Mouse (Mus musculus): ENCODE data around the gene Impdh1. TPM values are rescaled to one million over a fixed set of nuclear protein-coding genes. Genes with fewer than 3 reads are reported as not detected.
"Not testable (repeated sequence)": the region's sequence is repeated elsewhere in the genome, so short reads cannot be mapped to it uniquely, and the experiment has no call there.

The Impdh1 gene
- total RNA-seq, 1 experiment from 2014 or later, result 70.0 TPM

- 0 out of 4 replicates have a peak, but pooled peaks of 1 of the 2 experiments have one; percentile 5 for ATAC-seq (replicated peaks in 1 of 2; ENCODE audit: insufficient read depth in 1 of 2, low FRiP score in 2 of 2, low TSS enrichment in 1 of 2, low read depth in 1 of 2, poor library complexity in 2 of 2, severe bottlenecking in 2 of 2)
These were observed 46.5 kb downstream of the Impdh1 start for GRCm38 (mm10) chr6:29169675-29170062.

DNA sequence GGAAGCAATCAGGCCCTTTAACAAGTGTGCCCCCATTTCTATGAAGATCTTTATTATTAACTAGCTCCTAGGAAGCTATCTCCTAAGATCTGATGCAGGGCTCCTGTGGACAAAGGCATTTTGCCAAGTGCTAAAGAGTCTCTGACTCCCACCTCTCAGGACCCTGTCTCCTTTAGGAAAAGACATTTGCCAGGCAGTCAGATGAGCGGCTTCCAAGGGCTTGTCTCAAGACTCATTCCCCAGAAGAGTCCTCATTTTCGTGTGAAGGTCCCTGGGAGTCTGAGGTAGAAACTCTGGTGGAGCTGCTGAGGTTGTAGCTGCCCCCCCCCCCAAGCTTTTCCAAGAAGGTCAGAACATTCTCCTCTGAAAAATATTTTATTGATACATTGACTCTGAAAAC is 47.3 kb downstream of the Impdh1 start:
- ATAC-seq (replicated peaks in 1 of 2; ENCODE audit: insufficient read depth in 1 of 2, low FRiP score in 2 of 2, low TSS enrichment in 1 of 2, low read depth in 1 of 2, poor library complexity in 2 of 2, severe bottlenecking in 2 of 2), result no peak

GRCm38 (mm10) chr6:29166196-29166595 is 50.0 kb downstream of the Impdh1 start:
- peak; percentile 24 to 42; a peak in 3 of 4 replicates for ATAC-seq (replicated peaks in 1 of 2; ENCODE audit: insufficient read depth in 1 of 2, low FRiP score in 2 of 2, low TSS enrichment in 1 of 2, low read depth in 1 of 2, poor library complexity in 2 of 2, severe bottlenecking in 2 of 2)

DNA sequence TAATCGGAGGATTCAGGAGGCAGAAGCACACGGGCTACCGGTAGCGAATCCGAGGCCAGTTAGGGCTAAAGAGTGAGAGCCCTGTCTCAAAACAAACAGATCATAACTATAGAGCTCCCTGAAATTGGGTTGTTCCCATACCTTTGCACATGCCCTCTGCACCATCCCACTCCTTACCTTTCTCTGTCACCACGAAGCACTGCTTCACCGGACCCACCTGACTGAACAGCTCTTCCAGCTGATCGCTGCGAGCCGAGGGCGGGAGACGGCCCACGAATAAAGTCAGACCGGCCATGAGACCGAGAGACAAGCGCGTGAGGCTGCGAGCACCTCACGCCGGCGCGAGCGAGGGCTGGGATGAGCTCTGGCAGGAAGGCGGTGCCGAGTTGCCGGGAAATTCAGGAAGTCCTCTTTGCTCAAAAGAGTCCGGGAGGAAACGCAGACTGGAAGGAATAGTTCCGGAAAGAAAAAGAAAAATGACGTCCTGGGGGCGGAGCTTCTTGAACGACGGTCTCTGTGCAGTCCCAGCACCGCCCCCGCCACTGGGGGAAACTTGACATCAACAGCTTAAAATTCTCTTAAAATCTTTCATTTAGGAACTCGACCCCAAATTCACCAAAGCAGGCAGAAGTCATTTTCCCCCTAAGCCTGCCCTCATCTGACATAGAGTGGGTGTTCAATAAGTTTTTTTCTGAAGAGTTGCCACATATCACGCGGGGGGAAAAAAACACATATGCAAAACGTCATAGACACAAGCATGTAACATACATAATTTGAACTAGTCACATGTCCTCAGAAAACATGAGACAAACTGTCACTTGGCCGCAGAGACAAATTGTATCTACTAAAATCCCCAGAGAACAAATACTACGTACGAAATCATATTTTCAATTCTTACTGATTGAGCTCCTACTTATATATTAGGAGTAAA is 51.6 kb downstream of the Impdh1 start, which contains the start of gene Rbm28:
Rbm28 (minus strand) TSS at position 693 of the 931 bp plus-strand sequence.
- peak; percentile 77 to 85 for ATAC-seq (replicated peaks in 1 of 2; ENCODE audit: insufficient read depth in 1 of 2, low FRiP score in 2 of 2, low TSS enrichment in 1 of 2, low read depth in 1 of 2, poor library complexity in 2 of 2, severe bottlenecking in 2 of 2)

DNA sequence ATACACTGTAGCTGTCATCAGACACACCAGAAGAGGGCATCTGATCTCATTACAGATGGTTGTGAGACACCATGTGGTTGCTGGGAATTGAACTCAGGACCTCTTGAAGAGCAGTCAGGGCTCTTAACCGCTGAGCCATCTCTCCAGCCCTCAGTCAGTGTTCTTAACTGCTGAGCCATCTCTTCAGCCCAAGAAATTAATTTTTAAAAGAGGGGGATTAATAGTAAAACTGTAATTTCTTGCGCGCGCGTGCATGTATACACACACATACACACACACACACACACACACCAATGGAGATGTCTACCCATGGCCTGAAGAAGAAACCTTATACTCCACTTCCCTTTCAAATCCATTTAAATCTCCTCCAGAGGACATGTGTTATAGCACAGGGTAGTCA is 54.9 kb downstream of the Impdh1 start:
- ATAC-seq (replicated peaks in 1 of 2; ENCODE audit: insufficient read depth in 1 of 2, low FRiP score in 2 of 2, low TSS enrichment in 1 of 2, low read depth in 1 of 2, poor library complexity in 2 of 2, severe bottlenecking in 2 of 2), result not testable (repeated sequence)

DNA sequence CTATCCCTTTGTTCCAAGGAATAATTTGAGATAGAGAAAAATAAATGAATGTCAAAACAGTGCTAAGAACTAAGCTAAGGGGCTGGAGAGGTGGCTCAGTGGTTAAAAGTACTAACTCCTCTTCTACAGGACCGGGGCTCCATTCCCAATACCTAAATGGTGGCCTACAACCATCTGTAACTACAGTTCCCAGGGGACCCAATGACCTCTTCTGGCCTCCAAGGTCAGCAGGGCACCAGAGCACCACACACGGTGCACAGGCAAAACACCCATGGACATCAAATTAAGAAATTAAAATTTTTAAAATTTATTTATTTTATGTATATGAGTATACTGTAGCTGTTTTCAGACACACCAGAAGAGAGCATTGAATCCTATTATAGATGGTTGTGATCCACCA is 55.4 kb downstream of the Impdh1 start:
- no peak for ATAC-seq (replicated peaks in 1 of 2; ENCODE audit: insufficient read depth in 1 of 2, low FRiP score in 2 of 2, low TSS enrichment in 1 of 2, low read depth in 1 of 2, poor library complexity in 2 of 2, severe bottlenecking in 2 of 2)

GRCm38 (mm10) chr6:29156326-29156725 is 59.8 kb downstream of the Impdh1 start:
- no peak for ATAC-seq (replicated peaks in 1 of 2; ENCODE audit: insufficient read depth in 1 of 2, low FRiP score in 2 of 2, low TSS enrichment in 1 of 2, low read depth in 1 of 2, poor library complexity in 2 of 2, severe bottlenecking in 2 of 2)

Other genes with a start within 250 kb of the Impdh1 start
- gene Lep, start 156.1 kb downstream of the Impdh1 start, total RNA-seq (2017), result not detected in 2 replicates
- gene Rbm28, start 51.4 kb downstream of the Impdh1 start, total RNA-seq (2017), result 53.1 and 66.5 TPM in 2 replicates
- gene Prrt4, start 36.8 kb downstream of the Impdh1 start, total RNA-seq (2017), result not detected in 2 replicates
- gene Hilpda, start 56.1 kb upstream of the Impdh1 start, total RNA-seq (2017), result 26.3 and 27.7 TPM in 2 replicates
- gene Fam71f2, start 63.2 kb upstream of the Impdh1 start, total RNA-seq (2017), result 1.6 TPM in 1 of 2 replicates, not detected in the other
- not detected in 2 replicates for gene Fam71f1, start 102.8 kb upstream of the Impdh1 start, total RNA-seq (2017)
- 162 and 228 TPM in 2 replicates for gene Calu, start 131.7 kb upstream of the Impdh1 start, total RNA-seq (2017)
- gene Opn1sw, start 172.1 kb upstream of the Impdh1 start, total RNA-seq (2017), result not detected in 2 replicates
- gene Ccdc136, start 179.9 kb upstream of the Impdh1 start, total RNA-seq (2017), result 0.40 and 0.44 TPM in 2 replicates
- not detected in 2 replicates for gene Flnc, start 216.9 kb upstream of the Impdh1 start, total RNA-seq (2017)